Mouse (Mus musculus) midbrain, postnatal 0 days (tissue): Measurements from ENCODE around the gene Gm8332. TPM values are rescaled to one million over a fixed set of nuclear protein-coding genes. Genes with fewer than 3 reads are reported as not detected.
"Not testable (repeated sequence)": the region's sequence is repeated elsewhere in the genome, so short reads cannot be mapped to it uniquely, and the experiment has no call there.

Source experiments
- ATAC-seq: fragments of 200-750 bp; cut with Nextera tagmentation; 2 replicates; pipeline ENCODE4 v1.8.0; 2017; ENCODE audit warnings: moderate number of reproducible peaks, mild to moderate bottlenecking, moderate TSS enrichment, moderate library complexity; ENCODE audit not compliant: low FRiP score
- DNase-seq: peaks from one replicate; pipeline ENCODE4 v3.0.0-alpha.2; 2015; ENCODE audit warnings: low spot score
- H3K27ac ChIP-seq: fragments of 300-500 bp; sonication (generic); 2 replicates; pipeline ENCODE4 v1.5.1; 2014; ENCODE audit warnings: low read depth, mild to moderate bottlenecking, low read length, mixed read lengths
- H3K27me3 ChIP-seq: fragments of 300-500 bp; sonication (generic); 2 replicates; pipeline ENCODE4 v1.6.1; 2014; ENCODE audit warnings: low read length, control low read depth, mixed read lengths; ENCODE audit not compliant: insufficient read depth
- H3K36me3 ChIP-seq: fragments of 300-500 bp; sonication (generic); 2 replicates; pipeline ENCODE4 v1.6.1; 2014; ENCODE audit warnings: low read length, control low read depth, mixed read lengths; ENCODE audit not compliant: insufficient read depth
- H3K4me1 ChIP-seq: fragments of 300-500 bp; sonication (generic); 2 replicates; pipeline ENCODE4 v1.6.1; 2014; ENCODE audit warnings: mild to moderate bottlenecking, control low read depth, antibody characterized with exemption, low read length, mixed read lengths; ENCODE audit not compliant: insufficient read depth
- H3K4me2 ChIP-seq: fragments of 300-500 bp; sonication (generic); 2 replicates; pipeline ENCODE4 v1.6.1; 2014; ENCODE audit warnings: low read depth, mild to moderate bottlenecking, low read length, mixed read lengths; ENCODE audit not compliant: poor library complexity, severe bottlenecking
- H3K4me3 ChIP-seq: fragments of 300-500 bp; sonication (generic); 2 replicates; pipeline ENCODE4 v1.5.1; 2014; ENCODE audit warnings: low read depth, mild to moderate bottlenecking, low read length, moderate library complexity
- H3K9ac ChIP-seq: fragments of 300-500 bp; sonication (generic); replicated peaks from 2 replicates; pipeline ENCODE4 v1.6.1; 2014; ENCODE audit warnings: mild to moderate bottlenecking, low read length, moderate library complexity, mixed read lengths; ENCODE audit not compliant: poor library complexity, severe bottlenecking
- H3K9me3 ChIP-seq: fragments of 300-500 bp; sonication (generic); 2 replicates; pipeline ENCODE4 v1.6.1; 2016; ENCODE audit warnings: low read length, control low read depth
- CTCF ChIP-seq: IDR thresholded peaks from 2 replicates; pipeline ENCODE4 v1.5.1; 2016; ENCODE audit warnings: antibody characterized with exemption, mild to moderate bottlenecking
- WGBS: fragments of 180-500 bp; shearing (Covaris S2); extraction: QIAGEN DNeasy Blood & Tissue Kit; methylation state at CpG from one replicate; pipeline ENCODE4 v1.1.7; 2014; 5-methylcytosine and 5-hydroxymethylcytosine counted together
- polyA plus RNA-seq: library from polyadenylated mRNA; unstranded; fragments of >200 nt; fragmentation: Nextera tagmentation; extraction: Ambion mirVana; gene quantifications from 2 replicates; pipeline ENCODE4 v1.2.1, GENCODE M21; 2015
- total RNA-seq: library from RNA; depleted of rRNA; stranded (reverse); fragments of >200 nt; gene quantifications from 2 replicates; pipeline ENCODE4 v1.2.3, GENCODE M21; 2014; rRNA removed

Gene Gm8332
- total and polyA plus RNA-seq, 2 experiments from 2014 or later: not detected

DNA sequence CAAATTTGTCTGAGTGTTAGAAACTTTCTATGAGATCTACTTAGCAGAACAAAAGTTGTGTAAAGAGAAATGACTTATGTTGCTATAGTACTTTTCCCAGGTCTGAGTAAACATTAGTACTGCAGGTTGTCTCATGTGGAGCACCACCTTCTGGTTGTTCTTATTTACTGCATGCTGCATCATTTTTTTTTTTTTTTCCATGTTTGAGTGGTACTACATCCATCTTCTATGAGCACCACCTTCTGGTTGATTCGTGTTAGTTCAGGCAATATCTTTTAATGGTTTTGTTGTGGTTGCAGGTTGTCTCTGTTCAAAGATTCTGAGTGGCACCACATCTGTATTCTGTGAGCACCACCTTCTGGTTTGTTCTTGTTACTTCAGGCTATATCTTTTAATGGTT is 7.0 kb downstream of the Gm8332 start:
- not testable (repeated sequence) for H3K36me3 ChIP-seq, H3K9me3 ChIP-seq, H3K27me3 ChIP-seq, ATAC-seq, H3K27ac ChIP-seq, H3K9ac ChIP-seq, H3K4me2 ChIP-seq, H3K4me3 ChIP-seq, H3K4me1 ChIP-seq
- WGBS: 50% methylated on average over 1 of the region's 1 CpGs
- peak; percentile 42; the same call in 1 of the 2 replicates for TF ChIP-seq CTCF
- peak; percentile 31 for DNase-seq

DNA sequence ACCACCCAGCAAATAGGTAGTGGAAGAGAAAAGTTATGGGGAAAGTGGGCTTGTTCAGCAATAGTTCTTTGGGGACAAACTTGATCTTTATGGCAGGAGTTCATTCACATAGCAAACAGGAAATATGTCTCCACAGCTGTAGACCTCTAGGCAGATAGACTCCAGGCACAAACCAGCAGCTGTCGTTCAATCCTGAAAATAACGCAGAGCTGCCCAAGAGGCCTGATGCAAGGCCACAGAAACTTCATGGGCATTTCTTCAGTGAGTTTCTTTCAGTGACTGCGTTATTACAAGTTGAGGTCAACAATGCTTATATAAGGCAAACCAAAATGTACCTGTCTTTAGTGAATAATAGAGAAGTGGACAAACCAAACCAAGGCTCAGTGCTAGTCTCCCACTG is 30.5 kb downstream of the Gm8332 start:
- Histone ChIP-seq H3K27ac (no peak overlapping the region), H3K27me3 (no peaks in the 10 kb centered on the region), H3K36me3 (no peaks in the 10 kb centered on the region), H3K4me2 (no peak overlapping the region), H3K4me1 (no peaks in the 10 kb centered on the region), H3K9me3 (no peaks in the 10 kb centered on the region), H3K4me3 (no peak overlapping the region), H3K9ac (no peak overlapping the region)
- TF ChIP-seq CTCF: no peak
- no peak for ATAC-seq
- DNase-seq: no peak
- 85% methylated on average over 3 of the region's 3 CpGs for WGBS

DNA sequence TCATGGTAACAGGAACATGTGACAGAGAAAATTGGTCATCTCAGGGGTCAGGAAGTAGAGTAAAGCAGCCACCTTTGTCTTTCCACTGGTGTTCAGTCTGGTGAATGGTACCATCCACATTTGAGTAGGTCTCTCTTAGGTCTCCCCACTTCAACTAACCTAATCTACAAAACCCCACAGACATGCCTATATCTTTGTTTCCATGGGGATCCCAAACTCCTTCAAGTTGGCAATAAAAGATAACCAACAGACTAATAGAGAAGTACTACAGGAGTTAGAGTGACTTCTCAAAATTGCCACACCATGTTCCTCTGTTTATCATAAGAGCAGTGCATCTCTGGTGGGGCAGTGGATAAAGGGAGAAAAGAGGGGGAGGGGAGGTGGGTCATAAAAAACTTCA is 31.8 kb downstream of the Gm8332 start:
- not testable (repeated sequence) for H3K4me1 ChIP-seq, ATAC-seq, H3K27me3 ChIP-seq, H3K9ac ChIP-seq, H3K36me3 ChIP-seq, H3K9me3 ChIP-seq, H3K4me3 ChIP-seq, H3K4me2 ChIP-seq, DNase-seq, H3K27ac ChIP-seq

DNA sequence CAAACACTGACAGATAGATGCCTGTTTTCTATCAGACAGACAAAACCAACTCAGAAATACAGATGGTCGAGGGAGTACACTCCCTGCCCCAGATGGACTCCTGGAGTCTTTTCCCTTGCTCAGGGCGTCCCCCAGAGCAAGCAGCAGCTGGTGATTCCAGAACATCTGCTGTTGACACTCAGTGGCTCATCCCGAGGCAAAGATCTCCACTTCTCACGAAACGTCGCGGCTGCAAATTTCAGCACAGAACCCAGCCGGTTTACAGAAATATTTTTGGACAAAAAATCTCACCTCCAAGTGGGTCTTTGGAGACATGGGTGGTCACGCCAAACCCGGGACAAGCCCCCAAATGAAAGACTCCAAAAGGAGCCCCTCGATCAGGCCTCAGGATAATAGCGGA is 35.3 kb downstream of the Gm8332 start:
- 89% methylated on average over 12 of the region's 12 CpGs for whole genome bisulfite sequencing
- H3K4me1 ChIP-seq: no peaks in the 10 kb centered on the region
- no peaks in the 10 kb centered on the region for H3K36me3 ChIP-seq
- H3K4me2 ChIP-seq: no peak overlapping the region
- no peak for TF ChIP-seq CTCF
- ATAC-seq: no peak
- DNase-seq: no peak
- H3K27ac ChIP-seq: no peak overlapping the region
- H3K9ac ChIP-seq: no peak overlapping the region
- H3K4me3 ChIP-seq: no peak overlapping the region
- no peaks in the 10 kb centered on the region for H3K9me3 ChIP-seq
- H3K27me3 ChIP-seq: no peaks in the 10 kb centered on the region

DNA sequence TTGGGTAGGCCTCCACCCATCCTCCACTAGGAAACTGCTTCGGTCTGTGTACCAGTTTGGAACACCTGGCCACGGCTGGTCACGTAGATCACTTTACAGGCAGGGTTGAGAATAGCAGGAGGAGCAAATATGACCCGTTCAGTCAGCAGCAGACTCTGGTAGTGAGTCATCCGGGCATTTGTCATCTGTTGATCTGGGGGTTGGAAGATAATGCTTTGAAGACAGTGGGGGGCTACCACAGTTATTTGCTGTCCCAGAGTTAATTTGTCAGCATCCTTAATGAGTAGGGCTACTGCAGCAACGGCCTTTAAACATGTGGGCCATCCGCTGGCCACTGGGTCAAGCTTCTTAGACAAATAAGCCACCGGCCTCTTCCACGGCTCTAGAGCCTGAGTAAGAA is 38.4 kb downstream of the Gm8332 start:
- H3K4me2 ChIP-seq, ATAC-seq, H3K27me3 ChIP-seq, H3K36me3 ChIP-seq, H3K9me3 ChIP-seq, H3K27ac ChIP-seq, DNase-seq, H3K9ac ChIP-seq, H3K4me3 ChIP-seq, H3K4me1 ChIP-seq: not testable (repeated sequence)
- WGBS: 95% methylated on average over 9 of the region's 9 CpGs

DNA sequence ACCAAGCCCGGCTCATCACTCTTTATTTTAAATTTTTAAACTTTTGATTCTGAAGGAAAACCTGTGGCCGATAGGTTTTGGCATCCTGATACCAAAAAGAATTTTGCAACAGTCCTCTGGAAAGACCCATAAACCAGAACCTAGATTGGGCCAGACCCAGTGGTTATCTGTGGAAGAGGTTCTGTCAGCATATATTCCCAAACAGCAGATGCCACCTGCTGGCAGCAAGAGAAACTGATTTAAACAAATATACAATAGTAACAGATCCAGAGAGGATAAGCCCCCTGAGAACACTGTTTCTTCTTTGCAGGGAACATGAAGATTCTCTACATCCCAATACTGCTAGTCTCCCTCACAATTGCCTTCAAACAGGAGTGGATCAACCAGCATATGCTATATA is 47.0 kb downstream of the Gm8332 start:
- WGBS: 88% methylated on average over 2 of the region's 2 CpGs
- no peak for DNase-seq
- H3K27ac ChIP-seq: no peak overlapping the region
- no peak overlapping the region for H3K4me2 ChIP-seq
- no peaks in the 10 kb centered on the region for H3K9me3 ChIP-seq
- H3K4me3 ChIP-seq: no peak overlapping the region
- no peak overlapping the region for H3K9ac ChIP-seq
- TF ChIP-seq CTCF: no peak
- no peaks in the 10 kb centered on the region for H3K36me3 ChIP-seq
- ATAC-seq: no peak
- H3K27me3 ChIP-seq: no peaks in the 10 kb centered on the region
- no peaks in the 10 kb centered on the region for H3K4me1 ChIP-seq

Other genes with a start within 250 kb of the Gm8332 start
- gene Gm2075, start 238.3 kb downstream of the Gm8332 start, total RNA-seq: not detected in 2 replicates
- not detected in 2 replicates for gene Gm2075, start 238.3 kb downstream of the Gm8332 start, polyA plus RNA-seq
- not detected in 2 replicates for gene Gm6803, start 231.3 kb downstream of the Gm8332 start, total RNA-seq
- gene Gm6803, start 231.3 kb downstream of the Gm8332 start, polyA plus RNA-seq: not detected in 2 replicates
- not detected in 2 replicates for gene Gm2056, start 223.1 kb downstream of the Gm8332 start, total RNA-seq
- gene Gm2056, start 223.1 kb downstream of the Gm8332 start, polyA plus RNA-seq: not detected in 2 replicates
- not detected in 2 replicates for gene Gm16368, start 166.4 kb downstream of the Gm8332 start, total RNA-seq
- not detected in 2 replicates for gene Gm16368, start 166.4 kb downstream of the Gm8332 start, polyA plus RNA-seq
- not detected in 2 replicates for gene Gm10436, start 68.0 kb downstream of the Gm8332 start, total RNA-seq
- gene Gm10436, start 68.0 kb downstream of the Gm8332 start, polyA plus RNA-seq: not detected in 2 replicates
- gene Gm5662, start 24.4 kb upstream of the Gm8332 start, total RNA-seq: not detected in 2 replicates
- not detected in 2 replicates for gene Gm5662, start 24.4 kb upstream of the Gm8332 start, polyA plus RNA-seq
- gene Gm5039, start 73.9 kb upstream of the Gm8332 start, total RNA-seq: not detected in 2 replicates
- not detected in 2 replicates for gene Gm5039, start 73.9 kb upstream of the Gm8332 start, polyA plus RNA-seq
- 47.1 and 49.1 TPM in 2 replicates for gene Adck1, start 110.5 kb upstream of the Gm8332 start, total RNA-seq
- gene Adck1, start 110.5 kb upstream of the Gm8332 start, polyA plus RNA-seq: 41.5 and 42.9 TPM in 2 replicates